Mouse (Mus musculus): ENCODE data around the gene 9930111J21Rik2. TPM values are rescaled to one million over a fixed set of nuclear protein-coding genes. Genes with fewer than 3 reads are reported as not detected.
"Not testable (repeated sequence)": the region's sequence is repeated elsewhere in the genome, so short reads cannot be mapped to it uniquely, and the experiment has no call there.

The 9930111J21Rik2 gene
- polyA plus RNA-seq, 1 experiment from 2014 or later, result 0.46 TPM

GRCm38 (mm10) chr11:48978240-48978939, 72.7 kb downstream of the 9930111J21Rik2 start, which contains the start of gene Olfr56:
Gene Olfr56, plus strand, starts transcription at chr11:48978889.
- not testable (repeated sequence) for H3K9ac ChIP-seq (ENCODE audit: low read length); H3K4me1 ChIP-seq (replicated peaks; ENCODE audit: control insufficient read depth, insufficient read depth); ATAC-seq (ENCODE audit: low FRiP score, low TSS enrichment); H3K4me2 ChIP-seq (replicated peaks; ENCODE audit: low read depth); H3K27ac ChIP-seq (replicated peaks); H3K36me3 ChIP-seq (ENCODE audit: control insufficient read depth, insufficient read depth, low read length); H3K9me3 ChIP-seq (ENCODE audit: control insufficient read depth, low read length); DNase-seq (ENCODE audit: low spot score); H3K4me3 ChIP-seq (ENCODE audit: low read depth, low read length); H3K27me3 ChIP-seq (ENCODE audit: control insufficient read depth, insufficient read depth, low read length)
- WGBS, result no CpG with 5 or more reads among the region's 1 CpGs

GRCm38 (mm10) chr11:48974686-48975085, 76.4 kb downstream of the 9930111J21Rik2 start:
- H3K9me3 ChIP-seq (ENCODE audit: control insufficient read depth, low read length); H3K27ac ChIP-seq (replicated peaks); H3K4me1 ChIP-seq (replicated peaks; ENCODE audit: control insufficient read depth, insufficient read depth); ATAC-seq (ENCODE audit: low FRiP score, low TSS enrichment); DNase-seq (ENCODE audit: low spot score); H3K27me3 ChIP-seq (ENCODE audit: control insufficient read depth, insufficient read depth, low read length); H3K36me3 ChIP-seq (ENCODE audit: control insufficient read depth, insufficient read depth, low read length); H3K9ac ChIP-seq (ENCODE audit: low read length); H3K4me2 ChIP-seq (replicated peaks; ENCODE audit: low read depth); H3K4me3 ChIP-seq (ENCODE audit: low read depth, low read length): not testable (repeated sequence)
- no CpG with 5 or more reads among the region's 1 CpGs for WGBS

Other genes with a start within 250 kb of the 9930111J21Rik2 start
- gene Trim41, start 233.9 kb downstream of the 9930111J21Rik2 start, polyA plus RNA-seq (2015; fragmentation: Nextera tagmentation; extraction: Ambion mirVana), result 3.6 and 4.0 TPM in 2 replicates
- gene Trim7, start 225.1 kb downstream of the 9930111J21Rik2 start, polyA plus RNA-seq (2015; fragmentation: Nextera tagmentation; extraction: Ambion mirVana), result 3.0 and 3.4 TPM in 2 replicates
- 5.0 and 7.3 TPM in 2 replicates for gene Gm12184, start 224.6 kb downstream of the 9930111J21Rik2 start, polyA plus RNA-seq (2015; fragmentation: Nextera tagmentation; extraction: Ambion mirVana)
- 12.8 and 14.4 TPM in 2 replicates for gene Irgm1, start 179.6 kb downstream of the 9930111J21Rik2 start, polyA plus RNA-seq (2015; fragmentation: Nextera tagmentation; extraction: Ambion mirVana)
- 0.22 and 0.33 TPM in 2 replicates for gene Gm5431, start 149.0 kb downstream of the 9930111J21Rik2 start, polyA plus RNA-seq (2015; fragmentation: Nextera tagmentation; extraction: Ambion mirVana)
- 4.3 and 4.7 TPM in 2 replicates for gene Psme2b, start 105.1 kb downstream of the 9930111J21Rik2 start, polyA plus RNA-seq (2015; fragmentation: Nextera tagmentation; extraction: Ambion mirVana)
- 0.15 and 0.16 TPM in 2 replicates for gene Olfr56, start 72.4 kb downstream of the 9930111J21Rik2 start, polyA plus RNA-seq (2015; fragmentation: Nextera tagmentation; extraction: Ambion mirVana)
- 0.34 and 0.48 TPM in 2 replicates for gene 9930111J21Rik1, start 71.8 kb downstream of the 9930111J21Rik2 start, polyA plus RNA-seq (2015; fragmentation: Nextera tagmentation; extraction: Ambion mirVana)
- 0.01 TPM in 1 of 2 replicates, not detected in the other for gene Gm12185, start 59.0 kb downstream of the 9930111J21Rik2 start, polyA plus RNA-seq (2015; fragmentation: Nextera tagmentation; extraction: Ambion mirVana)
- 3.0 and 3.6 TPM in 2 replicates for gene Tgtp1, start 57.1 kb downstream of the 9930111J21Rik2 start, polyA plus RNA-seq (2015; fragmentation: Nextera tagmentation; extraction: Ambion mirVana)
- gene Tgtp2, start 13.0 kb upstream of the 9930111J21Rik2 start, polyA plus RNA-seq (2015; fragmentation: Nextera tagmentation; extraction: Ambion mirVana), result 0.69 and 1.2 TPM in 2 replicates
- gene Ifi47, start 25.3 kb upstream of the 9930111J21Rik2 start, polyA plus RNA-seq (2015; fragmentation: Nextera tagmentation; extraction: Ambion mirVana), result 10.1 and 12.7 TPM in 2 replicates
- 0.11 TPM in 1 of 2 replicates, not detected in the other for gene Olfr1396, start 63.6 kb upstream of the 9930111J21Rik2 start, polyA plus RNA-seq (2015; fragmentation: Nextera tagmentation; extraction: Ambion mirVana)
- gene Olfr1395, start 91.0 kb upstream of the 9930111J21Rik2 start, polyA plus RNA-seq (2015; fragmentation: Nextera tagmentation; extraction: Ambion mirVana), result not detected in 2 replicates
- not detected in 2 replicates for gene Olfr1394, start 103.1 kb upstream of the 9930111J21Rik2 start, polyA plus RNA-seq (2015; fragmentation: Nextera tagmentation; extraction: Ambion mirVana)
- gene Btnl9, start 135.9 kb upstream of the 9930111J21Rik2 start, polyA plus RNA-seq (2015; fragmentation: Nextera tagmentation; extraction: Ambion mirVana), result 0.31 and 0.44 TPM in 2 replicates
- gene Zfp62, start 152.1 kb upstream of the 9930111J21Rik2 start, polyA plus RNA-seq (2015; fragmentation: Nextera tagmentation; extraction: Ambion mirVana), result 9.9 and 10.0 TPM in 2 replicates
- 42.7 and 43.4 TPM in 2 replicates for gene Mgat1, start 192.9 kb upstream of the 9930111J21Rik2 start, polyA plus RNA-seq (2015; fragmentation: Nextera tagmentation; extraction: Ambion mirVana)
- gene Olfr1393, start 227.1 kb upstream of the 9930111J21Rik2 start, polyA plus RNA-seq (2015; fragmentation: Nextera tagmentation; extraction: Ambion mirVana), result not detected in 2 replicates
- gene Olfr1392, start 234.0 kb upstream of the 9930111J21Rik2 start, polyA plus RNA-seq (2015; fragmentation: Nextera tagmentation; extraction: Ambion mirVana), result 0.10 TPM in 1 of 2 replicates, not detected in the other

Measured in stomach, postnatal 0 days (tissue).